Mouse (Mus musculus): ENCODE measurements around the gene Pacs1. TPM values are rescaled to one million over a fixed set of nuclear protein-coding genes. Genes with fewer than 3 reads are reported as not detected.
"Not testable (repeated sequence)": the region's sequence is repeated elsewhere in the genome, so short reads cannot be mapped to it uniquely, and the experiment has no call there.

The Pacs1 gene
- polyA plus RNA-seq, 1 experiment from 2014 or later: 36.3 TPM

DNA sequence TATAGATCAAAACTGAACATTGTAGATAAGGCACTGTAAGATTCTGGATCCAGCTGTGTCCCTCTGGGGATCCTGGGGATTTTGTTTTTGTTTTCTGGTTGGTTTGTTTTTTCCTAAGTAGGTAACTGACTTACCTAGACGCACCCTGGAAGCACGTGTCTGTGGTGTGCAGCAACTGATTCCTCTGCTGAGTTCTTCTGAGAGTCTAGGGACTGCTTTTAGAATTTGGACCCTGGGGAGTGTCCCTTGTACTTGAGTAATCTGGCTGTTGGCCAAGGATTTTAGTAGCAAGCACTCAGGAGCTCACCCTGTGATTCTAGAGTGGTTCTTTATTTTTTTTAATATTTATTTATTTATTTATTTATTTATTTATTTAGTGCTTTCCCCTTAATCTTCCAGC is 85.5 kb downstream of the Pacs1 start:
- ATAC-seq (ENCODE audit: low read depth): no peak
- 90% methylated on average over 2 of the region's 2 CpGs for WGBS
- H3K4me1 ChIP-seq (replicated peaks): peaks cover 10% of the 10 kb centered on the region
- H3K9me3 ChIP-seq: peaks cover 4% of the 10 kb centered on the region; the same call in 1 of the 2 replicates
- no peaks in the 10 kb centered on the region for H3K27me3 ChIP-seq
- H3K36me3 ChIP-seq: no peaks in the 10 kb centered on the region
- H3K27ac ChIP-seq (replicated peaks): no peak overlapping the region
- H3K9ac ChIP-seq: no peak overlapping the region
- no peak overlapping the region for H3K4me3 ChIP-seq
- no peak overlapping the region for H3K4me2 ChIP-seq

DNA sequence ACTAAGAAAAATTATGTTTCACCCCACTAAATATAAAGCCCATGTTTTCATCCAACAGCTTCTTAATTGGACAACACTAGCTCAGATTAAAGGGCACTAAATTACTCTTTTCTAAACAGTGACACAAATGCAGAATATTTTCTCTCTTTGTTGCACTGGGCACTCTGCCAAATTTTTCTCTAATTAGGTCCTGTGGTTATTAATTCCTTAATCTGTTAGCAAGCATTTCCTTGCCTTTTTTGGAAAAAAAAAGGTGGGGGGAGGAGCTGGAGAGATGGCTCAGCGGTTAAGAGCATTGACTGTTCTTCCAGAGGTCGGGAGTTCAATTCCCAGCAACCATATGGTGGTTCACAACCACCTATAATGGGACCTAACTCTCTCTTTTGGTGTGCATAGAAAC is 91.0 kb downstream of the Pacs1 start:
- no peaks in the 10 kb centered on the region for H3K4me1 ChIP-seq (replicated peaks)
- H3K4me3 ChIP-seq: no peak overlapping the region
- no peak overlapping the region for H3K27ac ChIP-seq (replicated peaks)
- no peak overlapping the region for H3K4me2 ChIP-seq
- no peak overlapping the region for H3K9ac ChIP-seq
- H3K36me3 ChIP-seq: no peaks in the 10 kb centered on the region
- H3K27me3 ChIP-seq: no peaks in the 10 kb centered on the region
- WGBS: 62% methylated on average over 2 of the region's 2 CpGs
- H3K9me3 ChIP-seq: peaks cover 4% of the 10 kb centered on the region; the same call in 1 of the 2 replicates
- no peak for ATAC-seq (ENCODE audit: low read depth)

DNA sequence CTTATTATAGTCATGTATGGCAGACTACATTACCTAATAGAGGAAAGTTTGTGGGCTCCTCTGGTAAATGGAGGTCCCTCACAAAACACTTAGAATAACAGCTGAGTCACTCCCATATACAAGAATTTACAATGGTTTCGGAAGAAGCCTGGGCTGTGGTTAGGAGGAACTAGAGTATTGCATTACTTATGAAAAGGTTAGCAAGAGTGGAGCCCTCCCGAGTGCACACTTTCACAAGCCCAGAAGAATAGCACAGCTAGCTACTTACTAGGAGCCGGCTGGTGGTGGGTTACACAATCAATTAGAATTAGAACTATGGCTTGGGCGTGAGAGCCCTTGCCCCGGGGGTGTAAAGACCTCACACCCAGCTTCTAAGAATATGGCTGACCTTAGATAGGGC is 94.3 kb downstream of the Pacs1 start:
- Histone ChIP-seq H3K27ac (replicated peaks) (no peak overlapping the region), H3K9me3 (no peaks in the 10 kb centered on the region), H3K9ac (no peak overlapping the region), H3K4me1 (replicated peaks) (no peaks in the 10 kb centered on the region), H3K4me2 (no peak overlapping the region), H3K36me3 (no peaks in the 10 kb centered on the region), H3K27me3 (no peaks in the 10 kb centered on the region), H3K4me3 (no peak overlapping the region)
- ATAC-seq (ENCODE audit: low read depth): no peak
- WGBS: 77% methylated on average over 5 of the region's 5 CpGs

DNA sequence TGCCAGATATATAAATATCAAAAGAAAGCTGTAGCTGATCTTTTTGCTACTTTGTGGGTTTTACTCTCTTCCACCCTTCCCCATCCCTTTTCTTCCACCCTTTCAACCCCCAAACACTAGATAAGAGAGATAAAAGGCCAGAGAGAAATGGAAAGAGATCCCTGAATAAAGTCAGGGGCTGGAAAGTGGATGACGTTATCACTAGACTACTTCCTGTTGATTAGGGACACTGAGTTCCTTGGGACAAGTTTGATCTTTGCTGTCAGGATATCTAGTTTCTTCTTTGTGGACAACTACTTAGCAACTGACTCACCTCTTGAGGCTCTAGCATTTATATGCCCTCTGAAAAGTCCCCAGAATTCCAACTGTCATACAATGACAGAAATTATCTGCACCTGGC is 102.5 kb downstream of the Pacs1 start:
- Histone ChIP-seq H3K9me3 (no peaks in the 10 kb centered on the region), H3K27me3 (no peaks in the 10 kb centered on the region), H3K36me3 (peaks cover 8% of the 10 kb centered on the region; the same call in 1 of the 2 replicates), H3K27ac (replicated peaks) (no peak overlapping the region), H3K4me1 (replicated peaks) (no peaks in the 10 kb centered on the region), H3K4me3 (no peak overlapping the region), H3K4me2 (no peak overlapping the region), H3K9ac (no peak overlapping the region)
- no peak for ATAC-seq (ENCODE audit: low read depth)
- WGBS: 90% methylated on average over 1 of the region's 1 CpGs

DNA sequence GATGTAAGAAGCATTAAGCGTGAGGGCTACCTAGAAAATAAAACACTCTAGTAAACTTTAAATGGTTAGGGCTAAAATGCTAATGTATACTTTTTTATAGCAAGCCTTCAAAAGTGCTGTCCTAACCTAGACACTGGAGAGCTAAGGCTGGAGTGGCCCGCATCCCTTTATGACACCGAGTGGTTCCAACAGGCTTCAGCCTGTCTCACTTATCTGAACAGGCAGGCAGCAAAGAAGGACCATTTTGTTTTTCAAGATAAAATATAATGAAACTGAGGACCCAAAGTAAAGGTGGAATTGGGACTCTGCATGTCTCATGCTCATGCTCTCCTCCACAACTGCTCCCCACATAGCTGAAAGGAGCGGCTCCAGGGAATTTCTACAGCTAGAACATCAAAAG is 105.4 kb downstream of the Pacs1 start:
- Histone ChIP-seq H3K27ac (replicated peaks) (no peak overlapping the region), H3K4me3 (no peak overlapping the region), H3K36me3 (peaks cover 15% of the 10 kb centered on the region; the same call in 1 of the 2 replicates), H3K9ac (no peak overlapping the region), H3K27me3 (no peaks in the 10 kb centered on the region), H3K4me2 (no peak overlapping the region), H3K4me1 (replicated peaks) (no peaks in the 10 kb centered on the region), H3K9me3 (no peaks in the 10 kb centered on the region)
- no peak for ATAC-seq (ENCODE audit: low read depth)
- 90% methylated on average over 4 of the region's 4 CpGs for WGBS

DNA sequence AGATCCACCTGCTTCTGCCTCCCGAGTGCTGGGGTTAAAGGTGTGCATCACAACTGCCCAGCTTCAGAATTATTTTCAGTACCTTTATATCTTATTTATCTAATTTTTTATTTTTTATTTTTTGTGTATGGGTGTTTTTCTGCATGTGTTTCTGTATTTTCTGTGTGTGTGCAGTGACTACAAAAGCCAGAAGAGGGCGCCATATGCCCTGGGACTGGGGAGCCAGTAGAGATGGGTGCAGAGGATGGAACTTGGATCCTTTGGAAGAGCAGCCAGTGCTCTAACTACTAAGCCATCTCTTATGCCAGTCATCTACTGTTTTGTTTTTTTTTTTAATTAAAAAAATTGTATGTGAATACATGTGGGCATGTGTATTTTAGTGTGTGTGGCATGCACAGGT is 108.5 kb downstream of the Pacs1 start:
- ATAC-seq (ENCODE audit: low read depth): no peak
- no peak overlapping the region for H3K4me2 ChIP-seq
- H3K27ac ChIP-seq (replicated peaks): no peak overlapping the region
- 61% methylated on average over 2 of the region's 2 CpGs for WGBS
- no peaks in the 10 kb centered on the region for H3K9me3 ChIP-seq
- no peaks in the 10 kb centered on the region for H3K4me1 ChIP-seq (replicated peaks)
- no peak overlapping the region for H3K4me3 ChIP-seq
- no peaks in the 10 kb centered on the region for H3K27me3 ChIP-seq
- H3K36me3 ChIP-seq: peaks cover 25% of the 10 kb centered on the region
- no peak overlapping the region for H3K9ac ChIP-seq

DNA sequence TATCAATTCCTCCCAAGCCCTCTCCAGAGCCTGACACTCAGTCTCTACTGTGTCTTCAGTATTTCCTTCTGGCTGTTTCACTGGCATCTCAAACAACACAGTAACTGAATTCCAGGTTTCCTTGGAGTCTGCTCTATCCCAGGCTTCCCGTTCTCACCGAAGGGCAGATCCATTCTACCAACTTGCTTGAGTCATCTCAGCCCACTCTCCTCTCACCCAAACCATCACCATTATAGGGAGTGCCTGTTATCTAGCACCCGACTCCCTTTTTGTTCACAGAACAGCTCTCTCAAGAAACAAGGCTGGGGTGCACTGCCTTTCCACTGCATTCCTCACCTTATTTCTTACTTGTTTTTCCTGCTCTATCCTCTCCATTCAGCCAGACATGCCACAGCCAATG is 111.0 kb downstream of the Pacs1 start:
- H3K27ac ChIP-seq (replicated peaks): no peak overlapping the region
- no peaks in the 10 kb centered on the region for H3K27me3 ChIP-seq
- no peak overlapping the region for H3K4me3 ChIP-seq
- no peaks in the 10 kb centered on the region for H3K9me3 ChIP-seq
- no peak overlapping the region for H3K4me2 ChIP-seq
- ATAC-seq (ENCODE audit: low read depth): no peak
- H3K9ac ChIP-seq: no peak overlapping the region
- WGBS: 92% methylated on average over 3 of the region's 3 CpGs
- H3K36me3 ChIP-seq: peaks cover 28% of the 10 kb centered on the region
- H3K4me1 ChIP-seq (replicated peaks): no peaks in the 10 kb centered on the region

DNA sequence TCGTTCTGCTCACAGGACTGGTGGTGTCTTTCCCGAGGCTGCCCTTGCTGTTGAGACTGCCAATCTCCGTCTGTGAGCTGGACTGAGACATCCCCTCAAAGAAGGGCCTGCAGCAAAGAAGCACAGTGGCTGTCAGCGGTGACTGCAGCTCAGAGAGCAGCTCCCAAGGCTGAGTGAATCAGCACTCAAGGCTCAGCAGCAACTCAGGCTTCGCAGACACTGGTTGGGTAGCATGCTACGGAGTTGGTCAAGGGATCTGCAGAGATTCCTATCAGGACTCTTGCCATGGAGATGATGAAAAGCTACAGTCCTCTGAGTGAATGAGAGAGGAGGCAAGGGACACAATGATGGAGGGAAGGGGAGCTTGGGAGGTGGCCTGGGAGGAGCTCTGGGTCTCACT is 120.7 kb downstream of the Pacs1 start:
- H3K27me3 ChIP-seq: no peaks in the 10 kb centered on the region
- H3K4me1 ChIP-seq (replicated peaks): 0 out of 2 replicates have a peak, but pooled peaks cover 3% of the 10 kb centered on the region
- no peaks in the 10 kb centered on the region for H3K9me3 ChIP-seq
- no peak for ATAC-seq (ENCODE audit: low read depth)
- H3K27ac ChIP-seq (replicated peaks): 0 out of 2 replicates have a peak overlapping the region, but pooled peaks have one; percentile 6
- 88% methylated on average over 6 of the region's 6 CpGs for WGBS
- peaks cover 46% of the 10 kb centered on the region for H3K36me3 ChIP-seq
- H3K9ac ChIP-seq: no peak overlapping the region
- no peak overlapping the region for H3K4me3 ChIP-seq
- no peak overlapping the region for H3K4me2 ChIP-seq

DNA sequence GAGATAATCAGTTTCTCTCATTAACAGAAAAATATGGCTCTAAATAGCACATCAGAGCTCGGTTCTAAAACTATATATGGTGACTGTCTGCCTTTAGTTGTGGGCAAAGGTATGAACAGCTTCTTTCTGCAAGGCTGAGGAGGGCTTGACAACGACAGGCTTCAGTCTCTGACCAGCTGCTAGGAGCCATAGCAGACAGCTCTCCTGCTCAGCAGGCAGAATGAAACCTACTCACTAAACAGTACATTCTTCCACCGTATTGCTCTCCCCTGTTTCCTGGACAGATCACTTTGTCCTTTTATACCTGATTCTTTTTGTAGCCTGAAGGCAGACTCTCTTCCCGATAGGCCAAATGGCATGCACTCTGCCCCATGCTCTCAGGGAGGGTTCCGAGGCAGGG is 121.2 kb downstream of the Pacs1 start:
- H3K9ac ChIP-seq: no peak overlapping the region
- no peak overlapping the region for H3K4me3 ChIP-seq
- H3K4me1 ChIP-seq (replicated peaks): 0 out of 2 replicates have a peak, but pooled peaks cover 3% of the 10 kb centered on the region
- no peaks in the 10 kb centered on the region for H3K27me3 ChIP-seq
- no peak overlapping the region for H3K4me2 ChIP-seq
- WGBS: 83% methylated on average over 5 of the region's 5 CpGs
- no peaks in the 10 kb centered on the region for H3K9me3 ChIP-seq
- peak; percentile 27 for ATAC-seq (ENCODE audit: low read depth)
- H3K27ac ChIP-seq (replicated peaks): peak overlapping the region; percentile 6; the same call in 1 of the 2 replicates
- H3K36me3 ChIP-seq: peaks cover 46% of the 10 kb centered on the region

DNA sequence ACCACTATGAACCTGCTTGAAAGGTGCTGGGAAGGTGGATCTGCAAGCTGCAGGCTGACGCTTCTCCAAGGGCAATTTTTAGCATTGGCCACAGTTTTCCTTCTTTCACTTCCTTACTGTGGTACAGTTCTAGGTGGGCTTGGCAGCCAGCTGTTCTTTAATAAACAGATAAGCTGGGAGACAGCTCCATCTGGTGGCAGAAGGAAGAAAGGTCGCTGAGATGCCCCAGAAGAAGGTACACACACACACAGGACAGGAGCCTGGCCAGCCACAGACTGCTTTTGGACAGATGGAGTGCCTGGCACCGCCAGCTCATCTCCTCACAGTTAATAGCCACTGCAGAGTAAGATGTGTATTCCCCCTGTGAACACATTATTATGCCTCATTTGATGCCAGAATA is 121.6 kb downstream of the Pacs1 start:
- no peak overlapping the region for H3K4me2 ChIP-seq
- no peaks in the 10 kb centered on the region for H3K9me3 ChIP-seq
- no peak overlapping the region for H3K4me3 ChIP-seq
- no peaks in the 10 kb centered on the region for H3K27me3 ChIP-seq
- peaks cover 48% of the 10 kb centered on the region for H3K36me3 ChIP-seq
- WGBS: 32% methylated on average over 3 of the region's 3 CpGs
- H3K9ac ChIP-seq: no peak overlapping the region
- peak; percentile 74 for ATAC-seq (ENCODE audit: low read depth)
- peak overlapping the region; percentile 6 for H3K27ac ChIP-seq (replicated peaks)
- 0 out of 2 replicates have a peak, but pooled peaks cover 3% of the 10 kb centered on the region for H3K4me1 ChIP-seq (replicated peaks)

DNA sequence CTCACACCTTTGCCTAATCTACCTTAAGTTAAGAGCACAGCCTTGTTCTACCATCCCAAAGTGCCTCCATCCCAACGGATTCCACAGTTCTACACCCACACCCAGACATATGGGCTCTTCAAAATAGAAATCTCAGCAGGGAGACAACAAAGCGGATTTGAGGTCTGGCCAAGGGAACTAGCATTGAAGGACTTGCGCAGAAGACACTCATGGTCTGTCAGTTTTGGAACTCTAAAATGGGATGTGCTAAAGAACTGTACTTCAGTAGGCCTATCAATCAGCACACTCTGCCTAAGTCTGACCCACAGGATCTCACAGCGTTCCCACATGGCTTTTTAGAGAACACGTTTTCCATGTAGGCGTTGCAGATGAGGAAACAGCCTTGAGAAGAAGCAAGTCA is 122.6 kb downstream of the Pacs1 start:
- Histone ChIP-seq H3K27ac (replicated peaks) (no peak overlapping the region), H3K9ac (no peak overlapping the region), H3K27me3 (no peaks in the 10 kb centered on the region), H3K36me3 (peaks cover 48% of the 10 kb centered on the region), H3K9me3 (no peaks in the 10 kb centered on the region), H3K4me3 (no peak overlapping the region), H3K4me2 (no peak overlapping the region), H3K4me1 (replicated peaks) (0 out of 2 replicates have a peak, but pooled peaks cover 3% of the 10 kb centered on the region)
- WGBS: 93% methylated on average over 6 of the region's 6 CpGs
- ATAC-seq (ENCODE audit: low read depth): no peak

DNA sequence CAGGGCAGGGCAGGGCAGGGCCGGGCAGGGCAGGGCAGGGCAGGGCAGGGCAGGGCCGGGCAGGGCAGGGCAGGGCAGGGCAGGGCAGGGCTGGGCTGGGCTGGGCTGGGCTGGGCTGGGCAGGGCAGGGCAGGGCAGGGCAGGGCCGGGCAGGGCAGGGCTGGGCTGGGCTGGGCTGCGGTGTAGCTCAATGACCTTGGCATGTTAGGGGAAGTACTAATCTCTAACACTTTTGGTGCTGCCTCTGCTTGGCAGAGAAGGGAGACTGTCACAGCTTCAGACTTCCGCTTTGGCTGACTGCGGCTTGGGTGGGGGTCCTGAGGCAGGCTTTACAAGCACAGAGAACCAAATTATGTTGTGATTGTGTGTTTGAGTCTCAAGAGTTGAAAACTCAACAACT is 123.9 kb downstream of the Pacs1 start:
- not testable (repeated sequence) for ATAC-seq (ENCODE audit: low read depth); H3K4me1 ChIP-seq (replicated peaks); H3K4me2 ChIP-seq; H3K9me3 ChIP-seq; H3K4me3 ChIP-seq; H3K27ac ChIP-seq (replicated peaks); H3K27me3 ChIP-seq; H3K9ac ChIP-seq
- 88% methylated on average over 6 of the region's 6 CpGs for WGBS
- H3K36me3 ChIP-seq: peaks cover 57% of the 10 kb centered on the region

DNA sequence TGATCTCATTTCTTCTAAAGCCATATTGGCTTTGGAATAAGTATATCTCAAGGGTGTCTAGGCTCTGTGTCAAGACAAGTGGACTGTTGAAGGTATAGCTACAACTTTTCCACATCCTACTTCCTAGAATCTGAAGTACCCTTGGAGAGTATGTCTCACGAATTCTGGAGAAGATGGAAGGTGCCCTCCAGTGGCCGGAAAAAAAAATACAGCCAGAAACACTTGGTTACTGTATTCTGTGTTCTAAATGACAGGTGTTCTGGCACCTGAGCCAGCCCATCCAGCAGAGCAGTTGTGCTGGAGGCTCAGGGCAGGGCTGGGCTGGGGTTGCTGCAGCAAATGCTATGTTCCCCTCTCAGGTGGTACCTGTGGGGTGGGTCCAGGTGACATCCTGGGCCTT is 133.3 kb downstream of the Pacs1 start:
- peak; percentile 40 for ATAC-seq (ENCODE audit: low read depth)
- WGBS: 2% methylated on average over 2 of the region's 2 CpGs
- H3K4me2 ChIP-seq: no peak overlapping the region
- no peak overlapping the region for H3K27ac ChIP-seq (replicated peaks)
- H3K9ac ChIP-seq: 0 out of 2 replicates have a peak overlapping the region, but pooled peaks have one; percentile 9
- no peaks in the 10 kb centered on the region for H3K9me3 ChIP-seq
- H3K36me3 ChIP-seq: peaks cover 82% of the 10 kb centered on the region
- H3K4me1 ChIP-seq (replicated peaks): no peaks in the 10 kb centered on the region
- H3K4me3 ChIP-seq: no peak overlapping the region
- H3K27me3 ChIP-seq: no peaks in the 10 kb centered on the region
